Comparison of ENCODE assay signal across 8 mouse cellular contexts in genomic region chr2:119172862-119173576, GRCm38 (mm10). TPM values are rescaled to one million over a fixed set of nuclear protein-coding genes. Genes with fewer than 3 reads are reported as not detected.
DNase-seq lines count a peak whose midpoint lies in the region; ATAC-seq lines count a peak whose summit lies in the region.

No protein-coding gene starts in this region.

- ATAC-seq in erythroblast, adult 5-6 weeks (replicated peaks; ENCODE audit: low FRiP score, poor library complexity, severe bottlenecking), result peak; percentile 58
- peak; percentile 49 for ATAC-seq in megakaryocyte-erythroid progenitor cell, adult 5-6 weeks (replicated peaks; ENCODE audit: low FRiP score, low TSS enrichment, poor library complexity, severe bottlenecking)

- intact Hi-C loops in heart, postnatal 14 days (cut with DNase I), result no loop called here

- DNase-seq in urinary bladder, postnatal 4 days (ENCODE audit: low spot score in 2 of 2), result peak; percentile 41 to 71
- no peak for DNase-seq in urinary bladder, postnatal 25 days (ENCODE audit: low spot score)
- DNase-seq in heart, postnatal 14 days, result peak; percentile 75 to 83
- peak; percentile 80 to 84 for DNase-seq in kidney, postnatal 36 days
- DNase-seq in yolk sac, embryonic 10.5 days (ENCODE audit: low spot score), result peak; percentile 60
- no peak for DNase-seq in frontal cortex, adult 2 months (ENCODE audit: extremely low spot score in 1 of 2, low spot score in 1 of 2)

RNA-seq across cellular contexts. Expression of gene Gm14137, which starts 1.3 kb away (rescaled TPM):
- total RNA-seq in erythroblast, adult 5-6 weeks (2015; ENCODE audit: low replicate concordance), result not detected in 2 replicates
- total RNA-seq in erythroblast, adult 5-6 weeks (2017; ENCODE audit: low replicate concordance), result not detected in 2 replicates
- total RNA-seq in heart, postnatal 14 days (2021), result not detected
- total RNA-seq in megakaryocyte-erythroid progenitor cell, adult 5-6 weeks (2014; fragmentation: Nextera tagmentation), result not detected in 2 replicates
- total RNA-seq in megakaryocyte-erythroid progenitor cell, adult 5-6 weeks (2017), result not detected in 2 replicates
- 0.57 and 0.58 TPM in 2 replicates for polyA plus RNA-seq in frontal cortex, adult 2 months (2012; rRNA removed)

RNA-seq across cellular contexts. Expression of gene Gchfr, which starts 5.4 kb away (rescaled TPM):
- total RNA-seq in erythroblast, adult 5-6 weeks (2015; ENCODE audit: low replicate concordance), result not detected in 2 replicates
- 1.5 TPM in 1 of 2 replicates, not detected in the other for total RNA-seq in erythroblast, adult 5-6 weeks (2017; ENCODE audit: low replicate concordance)
- 1 to 10 TPM; 1.3 to 2.2 TPM for total RNA-seq in heart, postnatal 14 days (2021)
- total RNA-seq in megakaryocyte-erythroid progenitor cell, adult 5-6 weeks (2014; fragmentation: Nextera tagmentation), result 1.0 TPM in 1 of 2 replicates, not detected in the other
- total RNA-seq in megakaryocyte-erythroid progenitor cell, adult 5-6 weeks (2017), result not detected in 2 replicates
- polyA plus RNA-seq in frontal cortex, adult 2 months (2012; rRNA removed), result 1.1 and 2.3 TPM in 2 replicates

RNA-seq across cellular contexts. Expression of gene Rmdn3, which starts 16.2 kb away (rescaled TPM):
- total RNA-seq in erythroblast, adult 5-6 weeks (2015; ENCODE audit: low replicate concordance), result 17.8 and 21.7 TPM in 2 replicates
- total RNA-seq in erythroblast, adult 5-6 weeks (2017; ENCODE audit: low replicate concordance), result 27.9 and 33.2 TPM in 2 replicates
- total RNA-seq in heart, postnatal 14 days (2021), result 10 to 100 TPM; 18.6 to 20.9 TPM
- 40.0 and 58.7 TPM in 2 replicates for total RNA-seq in megakaryocyte-erythroid progenitor cell, adult 5-6 weeks (2014; fragmentation: Nextera tagmentation)
- 61.9 and 76.4 TPM in 2 replicates for total RNA-seq in megakaryocyte-erythroid progenitor cell, adult 5-6 weeks (2017)
- 56.6 and 59.2 TPM in 2 replicates for polyA plus RNA-seq in frontal cortex, adult 2 months (2012; rRNA removed)

RNA-seq across cellular contexts. Expression of gene Zfyve19, which starts 35.4 kb away (rescaled TPM):
- total RNA-seq in erythroblast, adult 5-6 weeks (2015; ENCODE audit: low replicate concordance), result 0.58 and 4.2 TPM in 2 replicates
- total RNA-seq in erythroblast, adult 5-6 weeks (2017; ENCODE audit: low replicate concordance), result 11.3 and 12.6 TPM in 2 replicates
- 10 to 100 TPM; 15.7 TPM for total RNA-seq in heart, postnatal 14 days (2021)
- 22.5 and 46.2 TPM in 2 replicates for total RNA-seq in megakaryocyte-erythroid progenitor cell, adult 5-6 weeks (2014; fragmentation: Nextera tagmentation)
- 29.4 and 35.9 TPM in 2 replicates for total RNA-seq in megakaryocyte-erythroid progenitor cell, adult 5-6 weeks (2017)
- polyA plus RNA-seq in frontal cortex, adult 2 months (2012; rRNA removed), result 48.3 and 78.0 TPM in 2 replicates

RNA-seq across cellular contexts. Expression of gene Dnajc17, which starts 35.6 kb away (rescaled TPM):
- 3.8 and 22.3 TPM in 2 replicates for total RNA-seq in erythroblast, adult 5-6 weeks (2015; ENCODE audit: low replicate concordance)
- 4.5 and 12.4 TPM in 2 replicates for total RNA-seq in erythroblast, adult 5-6 weeks (2017; ENCODE audit: low replicate concordance)
- 10 to 100 TPM in 1 of 2 experiments, 1 to 10 TPM in 1; 9.3 to 10.0 TPM for total RNA-seq in heart, postnatal 14 days (2021)
- total RNA-seq in megakaryocyte-erythroid progenitor cell, adult 5-6 weeks (2014; fragmentation: Nextera tagmentation), result 10.3 and 21.8 TPM in 2 replicates
- total RNA-seq in megakaryocyte-erythroid progenitor cell, adult 5-6 weeks (2017), result 39.6 and 52.1 TPM in 2 replicates
- 35.4 and 40.1 TPM in 2 replicates for polyA plus RNA-seq in frontal cortex, adult 2 months (2012; rRNA removed)

Comparison
In these comparisons a context has a peak if more than half of its experiments do, and no peak if none do; other contexts are left out.
1. DNase-seq: peak in urinary bladder, postnatal 4 days (2 of 2), heart, postnatal 14 days (2 of 2), kidney, postnatal 36 days (2 of 2) and yolk sac, embryonic 10.5 days (single experiment); none in urinary bladder, postnatal 25 days (single experiment) and frontal cortex, adult 2 months (0 of 2).